In genomic region chr13:120035151-120035550, GRCm38 (mm10) we compare ENCODE assay signal across 18 mouse cellular contexts. TPM values are rescaled to one million over a fixed set of nuclear protein-coding genes. Genes with fewer than 3 reads are reported as not detected.
"Had no signal": no experiment of that assay in that cellular context is flagged by ENCODE, and none has a peak within 500 bp of the region (broad histone marks: within the 10 kb centered on the region; RNA-seq: fewer than 3 reads in every experiment).

No protein-coding gene starts in this region.

RNA-seq across cellular contexts. Expression of gene Gm36079, which starts 8.3 kb away (rescaled TPM):
- total RNA-seq: layer of hippocampus, adult 18-20 months; left cerebral cortex, adult 18-20 months; left cerebral cortex, postnatal 10 days; midbrain, postnatal 0 days; neutrophil, adult 5-6 weeks had no signal
- polyA plus RNA-seq: intestine, postnatal 0 days; kidney, embryonic 16.5 days; limb, embryonic 10.5 days; limb, embryonic 14.5 days; liver, embryonic 11.5 days; liver, embryonic 15.5 days; lung, adult 2 months; lung, postnatal 0 days; midbrain, embryonic 10.5 days; midbrain, postnatal 0 days; spleen, adult 2 months; stomach, embryonic 15.5 days; testis, adult 2 months; thymus, postnatal 0 days had no signal

RNA-seq across cellular contexts. Expression of gene Gm21188, which starts 16.8 kb away (rescaled TPM):
- total RNA-seq: left cerebral cortex, postnatal 10 days; midbrain, postnatal 0 days had no signal
- polyA plus RNA-seq: intestine, postnatal 0 days; kidney, embryonic 16.5 days; limb, embryonic 10.5 days; liver, embryonic 11.5 days; midbrain, embryonic 10.5 days; midbrain, postnatal 0 days had no signal
